Mouse (Mus musculus) CD4-positive, CD25-positive, alpha-beta regulatory T cell, adult 2 months (primary cell): ENCODE measurements around the gene Ccrl2.

ENCODE experiments used
- DNase-seq: peaks from one replicate; pipeline ENCODE4 v3.0.0-alpha.2; 2012; ENCODE audit warnings: low read depth, low spot score

Gene Ccrl2

GRCm38 (mm10) chr9:111056798-111057543 is at the start of gene Ccrl2:
TSS of gene Ccrl2 (minus strand) at chr9:111057519.
- DNase-seq = peak; percentile 66

- no peak for DNase-seq
These were observed 46.6 kb upstream of the Ccrl2 start for GRCm38 (mm10) chr9:111103893-111104292.

- no peak for DNase-seq
These were observed 46.0 kb upstream of the Ccrl2 start for GRCm38 (mm10) chr9:111103293-111103692.

GRCm38 (mm10) chr9:111100406-111100805 is 43.1 kb upstream of the Ccrl2 start:
- DNase-seq = no peak

- no peak for DNase-seq
These were observed 40.2 kb upstream of the Ccrl2 start for GRCm38 (mm10) chr9:111097543-111097942.

GRCm38 (mm10) chr9:111096419-111097326 is 39.4 kb upstream of the Ccrl2 start:
- no peak for DNase-seq

GRCm38 (mm10) chr9:111095710-111096109 is 38.4 kb upstream of the Ccrl2 start:
- DNase-seq = no peak

GRCm38 (mm10) chr9:111094626-111095025 is 37.3 kb upstream of the Ccrl2 start:
- no peak for DNase-seq

GRCm38 (mm10) chr9:111093094-111093493 is 35.8 kb upstream of the Ccrl2 start:
- DNase-seq = peak; percentile 78

GRCm38 (mm10) chr9:111092657-111093056 is 35.3 kb upstream of the Ccrl2 start:
- no peak for DNase-seq

- DNase-seq = no peak
These were observed 31.6 kb upstream of the Ccrl2 start for GRCm38 (mm10) chr9:111088886-111089285.

- DNase-seq = no peak
These were observed 30.6 kb upstream of the Ccrl2 start for GRCm38 (mm10) chr9:111087960-111088359.

- no peak for DNase-seq
These were observed 29.8 kb upstream of the Ccrl2 start for GRCm38 (mm10) chr9:111086995-111087606.

GRCm38 (mm10) chr9:111086137-111086536 is 28.8 kb upstream of the Ccrl2 start:
- DNase-seq = peak; percentile 30

- DNase-seq = no peak
These were observed 28.0 kb upstream of the Ccrl2 start for GRCm38 (mm10) chr9:111085329-111085728.

- no peak for DNase-seq
These were observed 24.4 kb upstream of the Ccrl2 start for GRCm38 (mm10) chr9:111081765-111082164.

- no peak for DNase-seq
These were observed 23.5 kb upstream of the Ccrl2 start for GRCm38 (mm10) chr9:111080801-111081200.

- peak; percentile 65 for DNase-seq
These were observed 20.4 kb upstream of the Ccrl2 start for GRCm38 (mm10) chr9:111077745-111078144.

- no peak for DNase-seq
These were observed 15.7 kb upstream of the Ccrl2 start for GRCm38 (mm10) chr9:111072971-111073370.

- DNase-seq = peak; percentile 62
These were observed 14.9 kb upstream of the Ccrl2 start for GRCm38 (mm10) chr9:111072175-111072574.

GRCm38 (mm10) chr9:111070546-111070961 is 13.2 kb upstream of the Ccrl2 start:
- peak; percentile 78 for DNase-seq

GRCm38 (mm10) chr9:111067052-111067451 is 9.7 kb upstream of the Ccrl2 start:
- DNase-seq = no peak
